Mouse (Mus musculus) kidney, adult 11 months (tissue): ENCODE results near the gene Stat5a.
A peak's percentile ranks its signal among the peaks of the same experiment; 100 is the strongest.

Source experiments
- DNase-seq: peaks from one replicate; pipeline ENCODE4 v3.0.0; 2022

The Stat5a gene

GRCm38 (mm10) chr11:100904580-100905351, 45.6 kb downstream of the Stat5a start:
- DNase-seq: no peak

GRCm38 (mm10) chr11:100905929-100906328, 46.8 kb downstream of the Stat5a start:
- no peak for DNase-seq

GRCm38 (mm10) chr11:100906885-100907284, 47.7 kb downstream of the Stat5a start:
- no peak for DNase-seq

GRCm38 (mm10) chr11:100908112-100908511, 49.0 kb downstream of the Stat5a start:
- DNase-seq: peak; percentile 57

GRCm38 (mm10) chr11:100908567-100908966, 49.4 kb downstream of the Stat5a start:
- DNase-seq: no peak

GRCm38 (mm10) chr11:100912401-100913155, 53.4 kb downstream of the Stat5a start:
- DNase-seq: no peak

- DNase-seq: no peak
Observed at GRCm38 (mm10) chr11:100914415-100914814, 55.3 kb downstream of the Stat5a start.

GRCm38 (mm10) chr11:100915063-100915462, 55.9 kb downstream of the Stat5a start:
- no peak for DNase-seq

GRCm38 (mm10) chr11:100916432-100916971, 57.4 kb downstream of the Stat5a start:
- no peak for DNase-seq

- no peak for DNase-seq
Observed at GRCm38 (mm10) chr11:100918007-100918406, 58.9 kb downstream of the Stat5a start.

- no peak for DNase-seq
Observed at GRCm38 (mm10) chr11:100920887-100921624, 61.9 kb downstream of the Stat5a start.

GRCm38 (mm10) chr11:100924386-100924919, 65.3 kb downstream of the Stat5a start:
- DNase-seq: no peak

GRCm38 (mm10) chr11:100927386-100927785, 68.2 kb downstream of the Stat5a start:
- no peak for DNase-seq

GRCm38 (mm10) chr11:100930611-100931010, 71.5 kb downstream of the Stat5a start:
- no peak for DNase-seq

- DNase-seq: peak; percentile 45
Observed at GRCm38 (mm10) chr11:100931254-100931921, 72.2 kb downstream of the Stat5a start.
